Mouse (Mus musculus): ENCODE data around the gene St6galnac6.

St6galnac6 gene

GRCm38 (mm10) chr2:32655394-32655744 lies 55.9 kb downstream of the St6galnac6 start:
- Histone ChIP-seq H3K4me1 (replicated peaks; ENCODE audit: low read depth, low read length) (peaks cover 47% of the 10 kb centered on the region), H3K36me3 (ENCODE audit: insufficient read depth, low read length) (peaks cover 76% of the 10 kb centered on the region), H3K4me3 (replicated peaks; ENCODE audit: low read length) (0 out of 2 replicates have a peak overlapping the region, but pooled peaks have one; percentile 3), H3K27me3 (ENCODE audit: insufficient read depth, low read length) (no peaks in the 10 kb centered on the region), H3K9me3 (ENCODE audit: low read length) (no peaks in the 10 kb centered on the region)
- no peak for TF ChIP-seq NANOG (IDR thresholded peaks at IDR 0.05; ENCODE audit: borderline replicate concordance, low read length)
- no peak for TF ChIP-seq CTCF (conservative IDR thresholded peaks at IDR 0.05; ENCODE audit: low read length)
- no peak for TF ChIP-seq POU5F1 (IDR thresholded peaks at IDR 0.05; ENCODE audit: borderline replicate concordance, low read length)

DNA sequence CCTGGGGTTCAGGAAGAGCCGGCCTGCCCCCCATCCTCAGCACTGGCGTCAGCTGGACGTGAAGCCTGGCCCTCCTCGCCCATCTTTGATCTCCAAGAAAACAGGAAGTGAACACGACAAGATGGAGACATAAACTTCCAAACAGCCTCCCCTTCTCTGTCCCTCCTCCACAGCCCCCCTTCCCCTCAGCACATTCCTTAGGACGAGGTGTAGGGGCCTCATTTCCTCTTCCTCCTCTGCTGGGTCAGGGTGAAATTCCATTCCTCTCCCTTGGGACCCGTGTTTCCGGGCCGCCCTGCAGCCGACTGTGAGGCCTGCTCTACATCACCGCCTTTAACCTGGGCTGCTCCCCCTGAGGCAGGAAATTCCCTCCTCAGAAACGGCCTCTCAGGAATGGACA lies 56.3 kb downstream of the St6galnac6 start:
- Histone ChIP-seq H3K9me3 (ENCODE audit: low read length) (no peaks in the 10 kb centered on the region), H3K36me3 (ENCODE audit: insufficient read depth, low read length) (peaks cover 76% of the 10 kb centered on the region), H3K27me3 (ENCODE audit: insufficient read depth, low read length) (no peaks in the 10 kb centered on the region), H3K4me1 (replicated peaks; ENCODE audit: low read depth, low read length) (peaks cover 50% of the 10 kb centered on the region), H3K4me3 (replicated peaks; ENCODE audit: low read length) (0 out of 2 replicates have a peak overlapping the region, but pooled peaks have one; percentile 3)
- no peak for TF ChIP-seq NANOG (IDR thresholded peaks at IDR 0.05; ENCODE audit: borderline replicate concordance, low read length)
- TF ChIP-seq POU5F1 (IDR thresholded peaks at IDR 0.05; ENCODE audit: borderline replicate concordance, low read length) = no peak
- TF ChIP-seq CTCF (conservative IDR thresholded peaks at IDR 0.05; ENCODE audit: low read length) = no peak

- Histone ChIP-seq H3K27me3 (ENCODE audit: insufficient read depth, low read length) (no peaks in the 10 kb centered on the region), H3K4me3 (replicated peaks; ENCODE audit: low read length) (no peak overlapping the region), H3K36me3 (ENCODE audit: insufficient read depth, low read length) (peaks cover 75% of the 10 kb centered on the region), H3K4me1 (replicated peaks; ENCODE audit: low read depth, low read length) (peaks cover 44% of the 10 kb centered on the region), H3K9me3 (ENCODE audit: low read length) (no peaks in the 10 kb centered on the region)
- TF ChIP-seq CTCF (conservative IDR thresholded peaks at IDR 0.05; ENCODE audit: low read length) = no peak
- TF ChIP-seq NANOG (IDR thresholded peaks at IDR 0.05; ENCODE audit: borderline replicate concordance, low read length) = no peak
- TF ChIP-seq POU5F1 (IDR thresholded peaks at IDR 0.05; ENCODE audit: borderline replicate concordance, low read length) = no peak
These were observed 59.4 kb downstream of the St6galnac6 start for GRCm38 (mm10) chr2:32658873-32659272.

DNA sequence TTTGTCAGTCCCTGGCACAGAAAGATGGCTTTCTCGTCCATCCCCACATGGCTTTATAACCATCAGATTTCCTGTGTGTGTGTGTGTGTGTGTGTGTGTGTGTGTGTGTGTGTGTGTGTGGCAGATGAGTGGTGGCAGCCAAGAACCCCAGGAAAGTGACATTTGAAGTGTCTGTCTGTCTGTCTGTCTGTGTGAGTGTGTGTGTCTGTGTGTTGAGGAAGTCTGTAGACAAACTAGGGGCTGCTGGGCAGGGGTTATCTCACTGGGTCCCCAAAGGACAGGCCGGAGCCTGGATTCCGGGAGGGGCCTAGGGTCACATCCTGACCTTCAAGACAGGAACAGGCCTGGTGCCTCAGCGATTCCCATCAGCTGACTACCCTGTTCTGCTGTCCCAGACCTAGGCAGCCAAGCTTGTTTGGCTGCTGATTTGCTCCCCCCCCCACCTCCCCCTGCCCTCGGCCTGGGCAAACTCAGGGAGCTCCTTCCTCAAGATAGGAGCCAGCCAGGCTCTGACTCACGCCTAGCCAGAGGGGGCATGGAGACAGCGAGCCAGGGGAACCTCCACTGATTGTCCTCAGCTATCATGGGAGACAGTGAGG lies 62.1 kb downstream of the St6galnac6 start:
- H3K27me3 ChIP-seq (ENCODE audit: insufficient read depth, low read length) = no peaks in the 10 kb centered on the region
- peaks cover 76% of the 10 kb centered on the region for H3K36me3 ChIP-seq (ENCODE audit: insufficient read depth, low read length)
- peaks cover 35% of the 10 kb centered on the region for H3K4me1 ChIP-seq (replicated peaks; ENCODE audit: low read depth, low read length)
- TF ChIP-seq CTCF (conservative IDR thresholded peaks at IDR 0.05; ENCODE audit: low read length) (no peak), NANOG (IDR thresholded peaks at IDR 0.05; ENCODE audit: borderline replicate concordance, low read length) (no peak), POU5F1 (IDR thresholded peaks at IDR 0.05; ENCODE audit: borderline replicate concordance, low read length) (no peak)
- peak overlapping the region; percentile 26; the same call in 1 of the 2 replicates for H3K4me3 ChIP-seq (replicated peaks; ENCODE audit: low read length)
- no peaks in the 10 kb centered on the region for H3K9me3 ChIP-seq (ENCODE audit: low read length)

GRCm38 (mm10) chr2:32662291-32662690 lies 62.8 kb downstream of the St6galnac6 start:
- TF ChIP-seq NANOG (IDR thresholded peaks at IDR 0.05; ENCODE audit: borderline replicate concordance, low read length) (no peak), POU5F1 (IDR thresholded peaks at IDR 0.05; ENCODE audit: borderline replicate concordance, low read length) (no peak), CTCF (conservative IDR thresholded peaks at IDR 0.05; ENCODE audit: low read length) (no peak)
- Histone ChIP-seq H3K9me3 (ENCODE audit: low read length) (no peaks in the 10 kb centered on the region), H3K36me3 (ENCODE audit: insufficient read depth, low read length) (peaks cover 74% of the 10 kb centered on the region), H3K27me3 (ENCODE audit: insufficient read depth, low read length) (no peaks in the 10 kb centered on the region), H3K4me3 (replicated peaks; ENCODE audit: low read length) (peak overlapping the region; percentile 26; the same call in 1 of the 2 replicates), H3K4me1 (replicated peaks; ENCODE audit: low read depth, low read length) (peaks cover 35% of the 10 kb centered on the region)

GRCm38 (mm10) chr2:32665345-32665744 lies 65.8 kb downstream of the St6galnac6 start:
- H3K9me3 ChIP-seq (ENCODE audit: low read length) = no peaks in the 10 kb centered on the region
- no peak for TF ChIP-seq CTCF (conservative IDR thresholded peaks at IDR 0.05; ENCODE audit: low read length)
- no peak for TF ChIP-seq POU5F1 (IDR thresholded peaks at IDR 0.05; ENCODE audit: borderline replicate concordance, low read length)
- TF ChIP-seq NANOG (IDR thresholded peaks at IDR 0.05; ENCODE audit: borderline replicate concordance, low read length) = no peak
- H3K4me3 ChIP-seq (replicated peaks; ENCODE audit: low read length) = no peak overlapping the region
- H3K4me1 ChIP-seq (replicated peaks; ENCODE audit: low read depth, low read length) = peaks cover 45% of the 10 kb centered on the region
- H3K27me3 ChIP-seq (ENCODE audit: insufficient read depth, low read length) = no peaks in the 10 kb centered on the region
- H3K36me3 ChIP-seq (ENCODE audit: insufficient read depth, low read length) = peaks cover 71% of the 10 kb centered on the region

GRCm38 (mm10) chr2:32665853-32666252 lies 66.3 kb downstream of the St6galnac6 start:
- TF ChIP-seq CTCF (conservative IDR thresholded peaks at IDR 0.05; ENCODE audit: low read length) = no peak
- TF ChIP-seq NANOG (IDR thresholded peaks at IDR 0.05; ENCODE audit: borderline replicate concordance, low read length) = no peak
- no peak for TF ChIP-seq POU5F1 (IDR thresholded peaks at IDR 0.05; ENCODE audit: borderline replicate concordance, low read length)

DNA sequence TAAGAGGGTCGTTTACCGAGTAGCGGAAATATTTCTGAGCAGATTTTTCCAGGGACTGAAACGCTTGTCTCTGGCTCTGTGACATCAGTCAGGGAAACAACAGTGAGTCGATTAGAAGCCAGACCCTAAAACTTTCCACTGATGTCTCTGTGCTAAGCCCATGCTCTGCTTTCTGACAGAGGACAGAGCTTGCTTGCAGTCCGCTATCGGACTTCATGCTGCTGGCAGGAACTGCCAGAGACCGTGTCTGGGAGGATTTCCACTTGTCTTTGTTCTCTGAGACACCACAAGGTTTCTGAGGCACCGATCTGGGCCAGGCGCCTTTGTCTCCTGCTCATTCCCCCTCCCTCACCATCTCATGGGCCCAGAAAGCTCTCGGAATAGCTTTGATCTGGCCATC lies 68.3 kb downstream of the St6galnac6 start:
- Histone ChIP-seq H3K4me3 (replicated peaks; ENCODE audit: low read length) (no peak overlapping the region), H3K9me3 (ENCODE audit: low read length) (no peaks in the 10 kb centered on the region), H3K27me3 (ENCODE audit: insufficient read depth, low read length) (no peaks in the 10 kb centered on the region), H3K4me1 (replicated peaks; ENCODE audit: low read depth, low read length) (peaks cover 39% of the 10 kb centered on the region), H3K36me3 (ENCODE audit: insufficient read depth, low read length) (peaks cover 74% of the 10 kb centered on the region)
- TF ChIP-seq CTCF (conservative IDR thresholded peaks at IDR 0.05; ENCODE audit: low read length) (no peak), POU5F1 (IDR thresholded peaks at IDR 0.05; ENCODE audit: borderline replicate concordance, low read length) (no peak), NANOG (IDR thresholded peaks at IDR 0.05; ENCODE audit: borderline replicate concordance, low read length) (no peak)

More at GRCm38 (mm10) chr2:32665853-32666252, 66.3 kb downstream of the St6galnac6 start:
- peaks cover 71% of the 10 kb centered on the region for H3K36me3 ChIP-seq (ENCODE audit: insufficient read depth, low read length)
- no peaks in the 10 kb centered on the region for H3K27me3 ChIP-seq (ENCODE audit: insufficient read depth, low read length)
- no peak overlapping the region for H3K4me3 ChIP-seq (replicated peaks; ENCODE audit: low read length)
- no peaks in the 10 kb centered on the region for H3K9me3 ChIP-seq (ENCODE audit: low read length)
- H3K4me1 ChIP-seq (replicated peaks; ENCODE audit: low read depth, low read length) = peaks cover 41% of the 10 kb centered on the region

- TF ChIP-seq POU5F1 (IDR thresholded peaks at IDR 0.05; ENCODE audit: borderline replicate concordance, low read length) = no peak
- no peak for TF ChIP-seq CTCF (conservative IDR thresholded peaks at IDR 0.05; ENCODE audit: low read length)
- TF ChIP-seq NANOG (IDR thresholded peaks at IDR 0.05; ENCODE audit: borderline replicate concordance, low read length) = no peak
- Histone ChIP-seq H3K36me3 (ENCODE audit: insufficient read depth, low read length) (peaks cover 75% of the 10 kb centered on the region), H3K27me3 (ENCODE audit: insufficient read depth, low read length) (no peaks in the 10 kb centered on the region), H3K4me1 (replicated peaks; ENCODE audit: low read depth, low read length) (peaks cover 43% of the 10 kb centered on the region), H3K4me3 (replicated peaks; ENCODE audit: low read length) (no peak overlapping the region), H3K9me3 (ENCODE audit: low read length) (no peaks in the 10 kb centered on the region)
These were observed 68.7 kb downstream of the St6galnac6 start for GRCm38 (mm10) chr2:32668176-32668575.

All from E14TG2a.4 (cell line).